Mouse (Mus musculus) CD8-positive naive resting alpha-beta T cell, adult 2 months (primary cell): ENCODE results near the gene Prss38.

Experiments
- DNase-seq, 2 experiments: peaks; one replicate each; pipeline ENCODE4 v3.0.0; 2022; ENCODE audit warnings: low read depth in 2 of 2, low spot score in 2 of 2

The Prss38 gene

GRCm38 (mm10) chr11:59375475-59375874 is at the start of gene Prss38:
Prss38 (minus strand) TSS chr11:59375657.
- no peak for DNase-seq

- no peak for DNase-seq
Measured at GRCm38 (mm10) chr11:59423010-59423588, 47.6 kb upstream of the Prss38 start.

GRCm38 (mm10) chr11:59421967-59422366 is 46.5 kb upstream of the Prss38 start:
- no peak for DNase-seq

DNA sequence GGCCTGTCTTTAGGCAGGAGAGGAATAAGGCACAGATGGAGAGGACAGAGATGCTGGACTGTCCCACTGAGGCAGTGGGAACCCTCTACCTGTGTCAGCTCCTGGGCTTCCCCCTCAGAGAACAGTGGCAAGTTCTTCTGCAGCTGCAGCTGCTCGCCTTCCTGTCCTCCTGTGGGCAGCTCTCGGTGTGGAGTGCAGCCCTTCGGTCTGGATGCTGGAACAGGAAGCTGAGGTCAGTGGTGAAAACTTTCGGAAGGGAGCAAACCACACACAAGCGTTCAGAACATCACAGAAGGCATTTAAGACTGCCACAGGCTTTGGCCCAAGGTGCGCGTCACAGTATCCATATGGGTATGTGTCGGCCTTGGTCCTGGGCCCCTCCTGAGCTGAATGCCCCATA is 46.0 kb upstream of the Prss38 start:
- no peak for DNase-seq

- DNase-seq = no peak
Measured at GRCm38 (mm10) chr11:59418708-59419107, 43.3 kb upstream of the Prss38 start.

DNA sequence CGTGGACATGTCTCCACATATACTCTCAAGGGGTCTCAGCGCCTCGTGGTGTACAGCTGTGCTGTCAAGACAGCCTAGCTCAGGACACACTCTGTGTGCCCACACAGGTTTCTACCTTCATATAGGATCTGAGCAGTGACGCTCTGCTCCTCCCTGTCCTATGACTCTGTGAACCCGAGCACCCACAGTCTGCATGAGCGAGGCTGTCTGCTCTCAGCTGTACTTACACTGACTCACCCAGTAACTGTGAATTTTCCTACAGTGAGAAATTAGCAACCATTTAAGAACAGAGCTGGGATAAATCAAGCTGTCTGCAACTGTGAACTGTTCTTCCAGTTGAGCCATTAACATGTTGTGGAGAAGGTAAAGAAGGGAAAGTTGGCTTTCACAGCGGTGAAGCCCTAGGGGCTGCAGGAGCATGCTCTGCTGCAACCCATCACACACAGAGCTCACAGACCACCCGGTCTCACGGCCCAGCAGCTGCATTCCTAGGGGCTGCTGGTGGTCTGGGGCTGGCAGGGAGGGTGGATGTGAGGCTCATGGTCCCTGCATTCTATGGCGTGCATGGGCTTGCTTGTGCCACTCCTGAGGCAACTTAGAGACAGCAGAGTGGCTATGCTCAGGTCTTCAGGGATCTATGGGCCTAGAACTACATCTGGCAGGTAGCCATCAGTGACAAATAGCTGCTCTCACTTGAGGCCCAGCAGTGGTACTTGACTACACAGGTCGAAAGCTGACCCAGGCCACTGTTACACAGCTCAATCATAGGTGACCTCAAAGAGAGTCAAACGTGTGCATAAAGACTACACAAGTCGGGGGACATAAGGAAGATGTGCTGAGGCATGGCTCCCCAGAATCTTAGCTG is 37.8 kb upstream of the Prss38 start:
- DNase-seq = no peak

DNA sequence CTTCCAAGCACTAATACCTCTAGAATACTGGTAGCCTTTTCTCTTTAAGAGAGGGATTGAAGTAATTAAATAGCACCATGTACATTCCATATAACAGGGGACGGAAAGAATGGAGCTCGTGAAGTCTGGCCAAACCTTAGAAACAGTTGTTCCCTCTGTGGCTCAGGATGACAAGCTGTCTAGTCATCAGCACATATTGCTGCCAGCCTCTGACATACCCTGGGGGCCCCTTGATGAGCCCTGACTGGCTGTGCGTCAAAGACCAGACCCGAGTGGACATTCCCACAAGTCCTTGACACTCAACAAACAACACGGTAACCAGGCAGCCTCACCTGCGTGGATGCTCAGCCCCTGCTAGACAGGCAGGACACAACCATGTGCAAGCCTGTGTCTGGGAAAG is 36.6 kb upstream of the Prss38 start:
- DNase-seq = no peak

DNA sequence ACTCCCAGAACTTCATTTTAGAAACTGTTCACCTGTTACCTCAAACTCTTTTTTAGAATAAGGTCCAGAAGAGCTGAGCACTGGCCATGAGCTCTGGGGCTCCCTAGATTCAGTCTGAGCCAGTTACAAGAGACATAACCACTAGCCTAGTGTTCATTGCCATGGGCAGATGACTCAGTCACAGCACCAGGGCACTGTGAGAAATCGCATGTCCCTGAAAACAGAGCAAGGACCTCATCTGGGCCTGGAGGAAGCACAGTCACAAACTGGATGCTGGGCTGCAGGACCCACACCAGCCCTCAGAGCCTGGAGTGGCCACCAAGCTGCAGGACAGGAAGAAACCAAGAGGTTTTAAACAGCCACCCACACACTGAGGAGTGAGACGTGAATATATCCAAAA is 35.4 kb upstream of the Prss38 start:
- DNase-seq = no peak

DNA sequence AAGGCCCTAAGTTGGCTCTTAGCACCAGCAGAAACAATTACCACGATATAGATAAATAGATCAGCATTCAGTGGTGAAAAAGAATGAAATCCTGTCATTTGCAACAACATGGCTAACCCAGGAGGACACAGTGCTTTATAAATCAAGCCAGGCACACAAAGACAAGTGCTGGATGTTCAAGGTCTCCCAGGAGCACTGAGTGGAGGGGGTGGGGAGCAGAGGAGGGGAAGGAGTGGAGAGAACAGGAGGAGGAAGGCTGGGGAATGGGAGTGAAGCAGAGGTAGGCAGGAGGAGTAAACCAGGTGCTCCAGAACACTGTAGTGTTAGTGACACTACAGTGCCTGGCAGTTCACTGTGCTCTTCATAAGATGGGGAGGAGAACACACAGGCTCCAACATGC is 30.3 kb upstream of the Prss38 start:
- DNase-seq = no peak

GRCm38 (mm10) chr11:59400876-59401275 is 25.4 kb upstream of the Prss38 start:
- no peak for DNase-seq

DNA sequence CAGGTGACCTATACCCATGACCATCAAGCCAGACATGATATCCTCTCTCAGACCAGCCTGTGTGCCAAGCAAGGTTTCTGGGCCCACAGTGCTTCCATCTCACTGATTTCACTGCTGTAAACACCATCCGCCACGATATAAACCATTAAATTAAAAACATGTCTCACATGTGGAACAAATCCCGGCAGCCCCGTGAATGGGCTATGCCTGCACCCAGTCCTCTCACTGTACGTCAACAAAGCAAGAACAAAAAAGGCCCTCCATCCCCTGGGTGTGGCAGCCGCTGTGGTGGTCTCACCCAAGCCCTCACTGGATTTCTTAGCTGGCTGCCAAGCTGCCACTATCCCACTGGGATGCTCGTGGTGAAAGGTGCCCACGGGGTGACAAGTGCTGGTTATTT is 24.4 kb upstream of the Prss38 start:
- DNase-seq = no peak

DNA sequence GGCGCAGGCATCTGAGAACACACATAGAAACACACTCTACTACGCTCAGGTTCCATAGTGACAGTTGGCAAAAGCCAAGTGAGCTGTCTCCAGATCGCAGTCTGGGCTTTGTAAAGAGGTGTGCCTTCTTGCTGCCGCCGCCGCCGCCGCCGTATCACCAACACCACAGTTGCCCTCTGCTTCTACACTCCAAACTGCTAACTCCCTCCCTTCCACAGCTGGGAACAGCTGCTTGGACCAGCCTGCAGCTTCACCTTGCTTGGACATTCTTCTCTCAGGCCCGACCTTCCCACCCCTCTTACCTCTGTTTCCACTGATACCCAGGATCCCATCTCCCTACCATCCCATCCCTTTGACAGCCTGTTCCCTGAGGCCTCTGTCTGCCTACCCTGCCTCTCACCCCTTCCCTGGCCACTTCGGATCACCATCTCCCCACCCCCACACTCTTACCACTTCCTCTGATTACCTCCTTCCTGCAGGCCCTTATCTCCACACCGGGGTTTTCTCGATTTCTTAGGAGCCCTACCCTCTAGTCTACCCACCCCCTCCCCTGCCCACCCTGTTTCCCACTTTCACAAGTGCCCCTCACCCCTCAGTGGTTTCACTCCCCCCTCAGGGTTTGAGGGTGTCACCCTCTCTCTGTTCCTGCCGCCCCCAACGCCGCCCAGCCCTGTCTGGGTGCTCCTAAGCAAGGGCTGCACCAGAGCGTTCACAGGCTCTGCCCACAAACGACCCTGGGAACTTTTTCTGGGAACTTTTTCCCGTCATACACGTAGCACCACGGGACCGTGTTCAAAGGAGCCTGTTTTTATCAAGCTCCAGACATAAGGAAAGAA is 22.3 kb upstream of the Prss38 start:
- no peak for DNase-seq

- no peak for DNase-seq
Measured at GRCm38 (mm10) chr11:59394451-59394850, 19.0 kb upstream of the Prss38 start.

DNA sequence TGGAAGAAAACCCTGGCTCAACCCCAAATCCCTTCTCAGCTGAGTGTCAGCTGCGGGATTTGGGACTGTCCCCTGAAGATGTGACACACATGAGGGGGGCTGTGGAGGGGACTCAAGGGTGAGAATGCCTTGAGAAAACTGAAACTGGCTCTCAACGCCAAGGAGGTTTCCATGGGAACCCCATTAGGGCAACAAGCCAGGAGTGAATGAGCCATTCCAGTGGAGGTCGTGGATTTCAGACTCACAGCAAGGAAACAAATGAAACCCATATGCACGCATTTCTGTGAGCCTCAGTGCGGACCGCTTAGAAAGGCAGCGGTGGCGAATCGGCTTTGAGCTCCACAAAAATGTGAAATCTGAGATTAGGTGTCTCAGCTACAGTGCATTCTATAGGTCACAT is 18.1 kb upstream of the Prss38 start:
- DNase-seq = no peak

DNA sequence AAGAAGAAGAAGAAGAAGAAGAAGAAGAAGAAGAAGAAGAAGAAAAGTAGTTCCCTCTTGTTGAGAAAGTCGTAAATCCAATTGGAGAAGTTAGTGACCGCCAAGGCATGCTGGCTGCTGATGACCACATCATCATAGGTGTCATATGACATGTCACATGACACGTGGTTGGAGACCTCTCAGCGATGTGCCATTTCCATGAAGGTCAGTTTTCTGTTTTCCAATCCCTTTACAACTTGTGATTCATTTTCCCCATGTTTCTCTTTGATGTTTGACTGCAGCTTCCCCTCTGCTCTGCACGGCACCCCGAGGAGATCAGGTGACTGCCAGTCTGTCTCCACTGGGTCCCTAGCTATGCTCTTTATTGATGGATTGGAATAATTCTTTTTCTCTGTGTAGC is 16.8 kb upstream of the Prss38 start:
- no peak for DNase-seq

GRCm38 (mm10) chr11:59390470-59390869 is 15.0 kb upstream of the Prss38 start:
- DNase-seq = no peak

- DNase-seq = no peak
Measured at GRCm38 (mm10) chr11:59389617-59390016, 14.2 kb upstream of the Prss38 start.

- DNase-seq = no peak
Measured at GRCm38 (mm10) chr11:59388806-59389205, 13.3 kb upstream of the Prss38 start.

DNA sequence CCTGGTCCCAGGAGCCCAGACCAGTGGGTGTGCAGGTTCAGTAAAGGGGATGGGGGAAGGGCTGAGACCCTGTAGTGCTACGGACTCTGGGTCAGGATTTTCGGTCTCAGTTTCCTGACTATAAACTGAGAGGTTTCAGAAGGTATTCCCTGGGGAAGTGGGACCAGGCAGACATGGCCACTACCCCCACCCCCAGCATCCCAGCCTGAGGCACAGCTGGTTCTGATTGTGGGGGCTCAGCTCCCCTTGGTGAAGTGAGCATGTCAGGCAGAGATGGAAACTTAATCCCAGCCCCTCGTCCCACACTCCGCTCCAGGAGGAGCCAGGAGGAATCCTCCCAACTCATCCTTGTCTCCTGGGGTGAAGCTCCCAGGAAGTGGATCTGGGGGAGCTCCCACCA is 12.0 kb upstream of the Prss38 start:
- no peak for DNase-seq

DNA sequence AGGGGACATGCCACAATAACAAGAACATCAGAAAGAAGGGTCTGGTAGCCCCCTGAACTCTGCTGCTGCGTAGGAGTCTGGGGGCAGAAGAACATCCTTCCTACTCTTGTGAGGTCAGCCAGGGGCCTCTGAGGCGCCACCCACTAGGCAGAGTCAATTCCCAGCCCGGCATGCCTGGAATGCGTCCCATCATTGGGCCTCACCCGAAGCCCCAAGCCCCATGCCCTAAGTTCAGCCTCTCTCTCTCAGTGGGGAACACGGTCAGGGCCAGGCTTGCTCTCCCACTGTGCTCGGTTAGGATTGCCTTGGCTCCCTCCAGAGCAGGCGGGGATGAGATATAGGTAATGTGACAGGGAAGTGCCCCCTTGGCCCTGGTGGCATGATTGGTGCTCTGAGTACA is 9.7 kb upstream of the Prss38 start:
- no peak for DNase-seq

DNA sequence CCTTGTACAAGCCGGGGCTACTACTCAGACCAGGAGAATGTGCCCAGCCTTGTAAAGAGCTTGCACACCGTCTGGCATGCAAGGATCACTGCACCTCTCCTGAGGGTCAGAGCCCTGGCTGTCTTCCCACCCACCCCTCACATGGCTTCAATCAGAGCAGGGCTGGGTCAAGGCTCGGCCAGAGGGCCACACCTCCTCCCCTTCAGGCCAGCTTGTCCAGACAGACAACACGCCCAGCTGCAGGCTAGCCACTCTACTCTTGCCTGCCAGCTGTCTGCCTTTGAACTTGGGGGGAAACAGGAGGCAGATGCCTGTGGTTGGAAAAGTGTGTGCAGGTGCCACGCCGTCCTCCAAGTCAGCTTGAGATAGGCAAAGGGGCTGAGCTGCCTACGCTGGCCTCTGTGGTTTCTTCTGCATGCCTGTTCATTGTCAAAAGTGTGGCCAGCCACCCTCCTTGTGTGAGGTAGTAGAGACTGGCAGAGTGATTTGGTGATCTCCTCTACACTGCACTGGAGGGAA is 9.0 kb upstream of the Prss38 start:
- no peak for DNase-seq

GRCm38 (mm10) chr11:59379547-59379946 is 4.1 kb upstream of the Prss38 start:
- no peak for DNase-seq
